Mouse (Mus musculus): ENCODE measurements around the gene Dis3l2.

Dis3l2 gene

DNA sequence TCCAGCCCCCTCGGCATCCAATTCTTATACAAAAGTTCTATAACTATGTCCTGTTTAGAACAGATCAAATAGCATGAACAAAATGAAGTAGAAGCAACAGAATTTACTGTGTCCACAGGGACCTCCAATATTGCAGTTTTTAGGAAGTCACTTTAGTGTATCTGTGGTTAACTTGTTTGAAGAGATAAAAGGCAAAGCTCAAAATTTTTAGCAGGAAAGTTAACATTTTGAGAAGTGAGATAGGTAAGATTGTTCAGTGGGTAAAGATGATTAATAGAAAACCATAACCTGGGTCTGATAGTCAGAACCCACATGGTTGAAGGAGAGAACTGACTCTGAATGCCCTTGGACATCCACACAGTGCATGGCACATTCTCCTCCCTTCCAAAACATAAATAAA is 32.8 kb downstream of the Dis3l2 start:
- no peak for DNase-seq

- DNase-seq = peak; percentile 2
These were observed 39.3 kb downstream of the Dis3l2 start for GRCm38 (mm10) chr1:86742896-86743295.

- DNase-seq = no peak
These were observed 43.4 kb downstream of the Dis3l2 start for GRCm38 (mm10) chr1:86747034-86747433.

DNA sequence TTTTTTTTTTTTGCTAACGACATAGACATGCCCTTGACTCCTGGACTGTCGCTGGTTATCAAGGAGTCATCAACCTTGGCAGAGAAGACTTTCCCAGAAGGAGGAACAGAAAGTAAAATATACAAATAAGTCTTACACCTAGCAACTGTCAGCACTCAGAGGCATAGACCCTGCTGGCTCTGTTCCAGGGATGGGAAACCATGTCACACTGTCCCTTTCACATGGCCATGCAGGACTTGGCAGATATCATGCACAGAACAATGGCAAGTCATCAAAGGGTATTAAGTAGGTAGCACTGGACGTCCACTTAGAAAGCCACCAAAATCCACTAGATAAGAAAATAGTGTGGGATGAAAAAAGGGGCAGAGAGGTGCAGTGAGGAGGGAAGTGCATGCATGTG is 46.5 kb downstream of the Dis3l2 start:
- no peak for DNase-seq

GRCm38 (mm10) chr1:86753416-86753815 is 49.8 kb downstream of the Dis3l2 start:
- DNase-seq = no peak

DNA sequence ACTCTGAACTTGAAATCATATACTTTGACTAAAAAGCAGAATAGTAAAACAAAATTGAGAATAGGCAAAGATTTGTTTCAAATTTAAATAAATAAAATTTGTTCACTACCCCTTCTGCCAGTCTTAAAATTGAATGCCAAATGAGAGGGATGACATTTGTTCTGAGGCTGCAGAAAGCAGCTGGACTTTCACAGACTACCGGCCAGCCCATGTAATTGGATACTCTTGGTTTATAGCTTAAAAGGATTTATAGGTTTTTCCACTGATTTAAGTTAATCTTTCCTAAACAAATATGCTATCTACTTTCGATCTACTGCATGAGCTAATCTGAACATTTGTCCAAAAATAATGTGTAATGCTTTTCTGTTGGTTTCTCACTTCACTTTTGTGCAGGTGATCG is 50.7 kb downstream of the Dis3l2 start:
- no peak for DNase-seq

GRCm38 (mm10) chr1:86758091-86758490 is 54.5 kb downstream of the Dis3l2 start:
- no peak for DNase-seq

GRCm38 (mm10) chr1:86762161-86762560 is 58.6 kb downstream of the Dis3l2 start:
- no peak for DNase-seq

- DNase-seq = peak; percentile 15
These were observed 97.6 kb downstream of the Dis3l2 start for GRCm38 (mm10) chr1:86801241-86801640.

- no peak for DNase-seq
These were observed 108.1 kb downstream of the Dis3l2 start for GRCm38 (mm10) chr1:86811756-86812155.

GRCm38 (mm10) chr1:86822266-86822665 is 118.7 kb downstream of the Dis3l2 start:
- DNase-seq = no peak

- no peak for DNase-seq
These were observed 130.9 kb downstream of the Dis3l2 start for GRCm38 (mm10) chr1:86834351-86834987.

DNA sequence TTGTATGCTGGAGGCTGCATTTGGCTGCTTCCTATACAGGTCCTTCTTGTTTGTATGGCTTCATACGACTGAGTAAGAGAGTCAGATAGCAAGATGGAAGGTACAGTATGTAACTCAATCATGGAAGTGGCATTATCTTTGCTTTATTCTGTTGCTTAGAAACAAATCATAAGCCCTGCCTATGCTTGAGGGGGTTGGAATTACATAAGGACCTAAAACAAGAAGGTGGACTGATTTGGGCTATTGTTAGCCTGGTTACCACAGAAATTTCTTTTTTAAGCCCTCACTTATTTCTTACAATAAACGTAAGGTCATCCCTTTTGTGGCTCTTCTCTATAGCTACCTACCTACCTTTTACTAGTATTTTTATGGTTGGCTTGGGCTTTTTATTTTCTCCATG is 131.4 kb downstream of the Dis3l2 start:
- no peak for DNase-seq

DNA sequence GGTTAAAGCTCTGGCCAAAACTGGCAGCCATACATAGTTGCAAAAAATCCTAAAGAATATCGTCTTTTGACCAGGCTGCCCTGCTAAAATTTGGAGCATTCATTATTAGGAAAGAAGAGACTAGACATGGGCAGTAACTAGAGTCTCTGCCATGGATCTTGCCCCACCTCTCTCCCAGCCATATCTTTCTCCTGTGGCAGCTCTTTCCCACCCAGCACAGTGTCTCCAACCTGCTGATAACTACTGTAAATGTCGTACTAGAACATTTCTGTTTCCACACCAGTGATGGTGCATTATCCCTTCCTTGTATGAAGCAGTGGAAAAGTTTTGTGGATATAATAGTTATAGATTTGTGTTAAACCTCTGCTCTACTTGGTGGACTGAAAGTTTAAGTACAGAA is 147.1 kb downstream of the Dis3l2 start:
- DNase-seq = no peak

DNA sequence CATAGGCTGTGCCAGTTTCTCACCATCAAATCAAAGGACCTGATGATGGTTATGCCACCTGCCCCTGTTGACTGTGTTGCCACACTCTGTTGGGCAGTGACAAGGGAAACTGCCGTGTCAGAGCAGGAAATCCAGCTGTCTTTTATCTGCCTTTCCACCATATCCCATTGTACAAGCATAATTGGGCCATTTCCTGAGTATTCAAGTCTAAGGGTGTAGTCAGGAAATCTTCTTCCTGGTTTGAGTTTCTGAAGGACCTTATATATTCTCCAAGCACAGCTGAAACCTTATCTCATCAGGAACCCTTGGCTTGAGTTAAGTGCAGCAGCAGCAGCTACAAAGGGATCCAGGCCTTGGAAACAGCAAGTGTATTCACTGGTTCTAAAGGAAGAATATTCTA is 155.3 kb downstream of the Dis3l2 start:
- no peak for DNase-seq

DNA sequence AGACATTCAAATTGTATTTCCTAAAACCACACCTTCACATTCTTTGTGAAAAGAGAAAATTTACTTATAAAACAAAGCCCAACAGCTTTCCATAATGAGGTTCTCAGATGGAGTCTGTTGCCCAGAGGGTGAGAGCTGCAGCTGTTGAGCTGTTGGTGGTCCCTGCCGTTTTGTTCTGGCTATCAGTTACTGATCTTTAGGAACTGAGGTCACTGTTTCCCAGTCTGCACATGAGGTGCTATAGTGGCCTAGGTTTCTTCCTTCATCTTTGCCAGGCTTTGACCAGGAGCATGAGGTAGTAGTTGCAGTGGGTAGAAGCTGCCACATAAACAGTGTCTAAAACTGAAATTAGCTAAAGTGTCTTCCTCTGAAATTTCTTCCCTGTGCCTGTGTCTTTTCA is 155.8 kb downstream of the Dis3l2 start:
- no peak for DNase-seq

DNA sequence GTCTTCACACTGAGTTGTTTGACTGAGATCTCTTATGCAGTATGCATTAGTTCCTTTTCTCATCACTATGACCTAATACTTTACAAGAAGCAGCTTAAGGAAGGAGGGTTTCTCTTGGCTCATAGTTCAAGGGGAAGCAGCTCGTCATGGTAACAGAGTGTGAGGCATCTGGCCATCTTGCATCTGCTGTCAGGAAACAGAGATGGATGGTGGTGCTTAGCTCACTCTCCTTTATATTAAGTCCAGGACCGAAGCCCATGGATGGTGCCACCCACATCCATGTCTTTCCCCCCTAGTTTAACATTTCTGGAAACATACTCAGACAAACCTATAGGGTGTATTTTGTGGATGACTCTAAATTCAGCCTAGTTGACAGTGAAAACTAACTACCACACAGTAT is 170.1 kb downstream of the Dis3l2 start:
- DNase-seq = no peak

DNA sequence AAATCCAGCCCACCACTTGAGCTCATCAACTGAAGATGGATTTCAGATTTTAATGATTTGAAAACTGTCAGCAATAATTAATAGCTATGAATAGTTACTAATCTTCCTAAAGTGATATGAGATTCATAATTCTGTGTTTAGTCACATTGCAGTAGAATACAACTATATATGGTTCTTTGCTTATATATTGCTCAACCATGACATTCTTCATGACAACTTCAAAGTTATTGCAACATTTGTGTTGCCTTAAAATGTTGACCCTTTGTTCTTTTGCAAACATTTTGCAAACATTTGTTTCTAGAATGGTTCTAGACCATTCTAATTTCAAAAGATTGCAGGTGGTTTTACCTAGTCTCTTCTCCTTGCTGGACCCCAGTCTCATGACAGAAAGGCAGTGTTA is 175.1 kb downstream of the Dis3l2 start:
- no peak for DNase-seq

GRCm38 (mm10) chr1:86879547-86879946 is 175.9 kb downstream of the Dis3l2 start:
- no peak for DNase-seq

DNA sequence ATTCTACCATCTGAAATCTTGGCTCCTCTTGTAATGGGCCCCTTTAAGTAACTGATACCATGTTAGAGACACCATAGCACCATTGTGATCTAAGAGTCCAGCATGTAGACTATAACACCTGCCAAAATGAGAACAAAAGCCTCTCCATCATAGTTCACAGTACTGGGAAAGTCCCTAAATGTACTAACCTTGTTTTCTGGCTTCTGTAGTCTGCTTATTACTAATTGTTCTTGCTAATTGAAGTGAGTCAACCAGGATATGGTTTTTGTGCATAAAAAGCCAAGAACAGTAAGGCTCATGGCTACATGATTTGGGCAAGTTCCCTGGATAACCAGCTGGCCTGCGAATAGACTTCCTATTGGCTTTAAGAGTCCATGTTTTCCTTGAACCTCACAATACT is 183.5 kb downstream of the Dis3l2 start:
- no peak for DNase-seq

- no peak for DNase-seq
These were observed 208.9 kb downstream of the Dis3l2 start for GRCm38 (mm10) chr1:86912481-86912880.

GRCm38 (mm10) chr1:86913896-86914295 is 210.3 kb downstream of the Dis3l2 start:
- DNase-seq = no peak

DNA sequence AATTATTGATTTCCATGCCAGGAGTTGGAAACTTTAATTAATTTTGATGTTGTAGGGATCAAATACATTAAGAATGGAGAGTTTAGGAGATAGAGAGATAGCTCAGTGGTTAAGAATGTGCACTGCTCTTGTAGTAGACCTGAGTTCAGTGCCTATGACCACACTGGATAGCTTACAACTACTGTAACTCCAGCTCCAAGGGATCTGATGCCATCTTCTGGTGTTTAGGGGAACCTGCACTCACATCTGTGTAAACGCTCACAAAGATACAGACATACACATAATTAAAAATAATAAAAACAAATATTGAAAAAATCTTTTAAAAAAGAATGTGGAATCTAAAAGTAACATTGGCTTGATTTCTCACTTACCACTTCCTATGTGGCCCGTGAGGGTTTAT is 211.1 kb downstream of the Dis3l2 start:
- DNase-seq = no peak

DNA sequence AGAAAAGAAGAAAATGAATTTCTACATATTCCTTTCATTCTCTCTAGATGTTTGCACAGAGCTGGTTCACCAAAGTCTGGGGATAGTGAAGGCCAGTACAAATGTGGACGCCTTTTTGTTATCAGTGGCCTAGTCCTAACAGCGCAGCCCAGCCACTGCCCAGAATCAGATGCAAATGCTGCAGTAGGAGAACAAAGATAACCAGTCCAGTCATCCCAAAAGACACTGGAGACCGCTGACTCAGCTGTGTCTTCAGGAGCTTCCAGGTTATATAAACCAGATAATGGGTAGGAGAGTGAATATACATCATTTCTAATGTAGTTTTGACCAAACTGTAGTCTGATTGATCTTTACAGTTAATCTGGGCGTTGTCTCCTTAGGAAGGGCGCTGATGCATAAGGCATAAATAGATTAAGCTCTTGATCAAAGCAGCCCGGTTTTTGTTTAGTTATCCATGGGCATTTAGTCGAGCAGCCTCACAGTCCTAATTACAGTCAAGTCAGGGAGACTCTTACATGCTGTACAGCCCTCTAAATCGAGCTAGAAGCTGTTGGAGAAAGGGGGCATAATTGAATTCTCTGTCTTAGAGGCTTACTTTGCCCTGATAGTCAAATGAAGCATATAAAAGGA is 212.9 kb downstream of the Dis3l2 start:
- peak; percentile 6 for DNase-seq

- DNase-seq = no peak
These were observed 222.2 kb downstream of the Dis3l2 start for GRCm38 (mm10) chr1:86925776-86926175.
